Mouse (Mus musculus): ENCODE results near the gene Acot5. TPM values are rescaled to one million over a fixed set of nuclear protein-coding genes. Genes with fewer than 3 reads are reported as not detected.
"Not testable (repeated sequence)": the region's sequence is repeated elsewhere in the genome, so short reads cannot be mapped to it uniquely, and the experiment has no call there.

Acot5 gene
- total and polyA plus RNA-seq, 2 experiments from 2014 or later: not detected

DNA sequence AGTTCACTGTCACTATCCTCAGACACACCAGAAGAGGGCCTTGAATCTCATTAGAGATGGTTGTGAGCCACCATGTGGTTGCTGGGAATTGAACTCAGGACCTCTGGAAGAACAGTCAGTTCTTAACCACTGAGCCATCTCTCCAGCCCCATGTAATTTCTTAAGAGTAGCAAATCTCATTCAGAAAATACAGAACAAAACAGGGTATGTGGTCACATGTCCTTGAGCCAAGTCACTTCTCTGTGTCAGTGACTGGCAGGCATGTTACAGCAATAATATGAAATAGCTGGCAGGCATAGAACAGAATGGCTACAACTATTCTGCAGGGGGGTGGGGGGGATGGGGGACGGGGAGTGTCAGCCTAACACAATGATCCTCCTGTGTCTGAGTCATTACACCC lies 30.9 kb downstream of the Acot5 start:
- Histone ChIP-seq H3K36me3 (replicated peaks; ENCODE audit: control insufficient read depth, insufficient read depth, low read length) (no peaks in the 10 kb centered on the region), H3K4me1 (ENCODE audit: control insufficient read depth, insufficient read depth) (no peaks in the 10 kb centered on the region), H3K4me2 (ENCODE audit: low read depth, low read length) (peak overlapping the region; percentile 79; the same call in 1 of the 2 replicates), H3K27ac (ENCODE audit: low read depth) (no peak overlapping the region), H3K27me3 (ENCODE audit: control insufficient read depth, insufficient read depth, low read length) (no peaks in the 10 kb centered on the region), H3K4me3 (ENCODE audit: low read depth, low read length) (0 out of 2 replicates have a peak overlapping the region, but pooled peaks have one; percentile 57), H3K9ac (replicated peaks; ENCODE audit: low read depth, low read length) (no peak overlapping the region), H3K9me3 (replicated peaks; ENCODE audit: control insufficient read depth, low read length) (no peaks in the 10 kb centered on the region)
- 87% methylated on average over 1 of the region's 1 CpGs for WGBS
- DNase-seq (ENCODE audit: low spot score) (no peak), ATAC-seq (ENCODE audit: insufficient read depth, low read depth) (no peak)
- TF ChIP-seq CTCF (IDR thresholded peaks at IDR 0.05; ENCODE audit: low read depth) (no peak), EP300 (IDR thresholded peaks at IDR 0.05; ENCODE audit: low read depth) (no peak)

DNA sequence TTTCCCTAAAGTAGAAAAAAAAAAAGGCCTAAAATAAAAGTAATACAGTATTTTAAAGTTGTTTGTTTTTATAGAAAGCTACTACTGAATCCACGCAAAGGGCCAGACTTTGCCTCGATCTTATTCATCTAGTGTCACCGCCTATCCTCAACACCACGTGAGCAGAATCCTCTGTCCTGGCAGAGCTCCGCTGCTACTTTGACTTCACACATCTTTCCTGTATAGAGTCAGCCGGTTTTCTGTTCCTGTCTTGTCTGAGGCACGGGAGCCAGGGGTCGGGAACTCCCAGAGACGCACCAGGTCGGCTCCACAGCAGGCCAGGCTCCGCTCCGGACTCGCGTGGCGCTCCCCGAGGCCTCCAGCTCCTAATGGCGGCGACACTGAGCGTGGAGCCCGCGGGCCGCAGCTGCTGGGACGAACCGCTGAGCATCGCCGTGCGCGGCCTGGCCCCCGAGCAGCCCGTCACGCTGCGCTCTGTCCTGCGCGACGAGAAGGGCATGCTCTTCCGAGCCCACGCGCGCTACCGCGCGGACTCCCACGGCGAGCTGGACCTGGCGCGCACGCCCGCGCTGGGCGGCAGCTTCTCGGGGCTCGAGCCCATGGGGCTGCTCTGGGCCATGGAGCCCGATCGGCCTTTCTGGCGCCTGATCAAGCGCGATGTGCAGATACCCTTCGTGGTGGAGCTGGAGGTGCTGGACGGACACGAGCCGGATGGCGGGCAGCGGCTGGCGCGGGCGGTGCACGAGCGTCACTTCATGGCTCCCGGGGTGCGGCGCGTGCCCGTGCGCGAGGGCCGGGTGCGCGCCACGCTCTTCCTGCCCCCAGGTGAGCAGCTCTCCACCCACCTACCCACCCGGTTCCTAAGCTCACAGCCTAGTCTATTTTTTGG lies 31.7 kb downstream of the Acot5 start, which contains the start of gene Acot6:
Acot6 (plus strand) TSS at position 51 of the 889 bp plus-strand sequence.
- not testable (repeated sequence) for H3K27me3 ChIP-seq (ENCODE audit: control insufficient read depth, insufficient read depth, low read length); H3K4me1 ChIP-seq (ENCODE audit: control insufficient read depth, insufficient read depth); H3K36me3 ChIP-seq (replicated peaks; ENCODE audit: control insufficient read depth, insufficient read depth, low read length); H3K9me3 ChIP-seq (replicated peaks; ENCODE audit: control insufficient read depth, low read length)
- Histone ChIP-seq H3K4me2 (ENCODE audit: low read depth, low read length) (peak within 1 kb of the TSS; percentile 79), H3K9ac (replicated peaks; ENCODE audit: low read depth, low read length) (peak within 1 kb of the TSS; percentile 65), H3K4me3 (ENCODE audit: low read depth, low read length) (peak within 1 kb of the TSS; percentile 57), H3K27ac (ENCODE audit: low read depth) (peak within 1 kb of the TSS; percentile 13; the same call in 1 of the 2 replicates)
- peak; percentile 43 for DNase-seq (ENCODE audit: low spot score)
- WGBS: 1% methylated on average over 68 of the region's 80 CpGs
- peak; percentile 74 for ATAC-seq (ENCODE audit: insufficient read depth, low read depth)

DNA sequence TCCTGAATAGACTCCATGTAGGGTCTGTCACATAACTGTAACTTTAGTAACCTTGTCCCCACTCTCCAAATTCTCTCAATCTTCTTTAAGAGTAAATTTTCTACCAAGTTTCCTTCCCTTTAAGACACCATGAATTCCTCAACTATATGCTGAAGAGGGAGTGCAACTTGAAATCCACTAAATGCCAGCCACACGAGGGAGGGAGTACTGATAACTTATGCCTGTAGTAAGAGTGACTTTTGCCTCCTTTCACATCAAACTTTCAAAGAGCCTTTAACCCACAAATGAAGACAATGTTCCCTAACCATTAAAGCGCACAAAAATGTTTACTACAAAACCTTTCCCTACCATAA lies 32.3 kb downstream of the Acot5 start:
- Histone ChIP-seq H3K9me3 (replicated peaks; ENCODE audit: control insufficient read depth, low read length) (no peaks in the 10 kb centered on the region), H3K9ac (replicated peaks; ENCODE audit: low read depth, low read length) (peak overlapping the region; percentile 65), H3K4me2 (ENCODE audit: low read depth, low read length) (peak overlapping the region; percentile 79), H3K27me3 (ENCODE audit: control insufficient read depth, insufficient read depth, low read length) (no peaks in the 10 kb centered on the region), H3K4me3 (ENCODE audit: low read depth, low read length) (peak overlapping the region; percentile 57), H3K4me1 (ENCODE audit: control insufficient read depth, insufficient read depth) (no peaks in the 10 kb centered on the region), H3K27ac (ENCODE audit: low read depth) (no peak overlapping the region), H3K36me3 (replicated peaks; ENCODE audit: control insufficient read depth, insufficient read depth, low read length) (no peaks in the 10 kb centered on the region)
- WGBS: 59% methylated on average over 2 of the region's 2 CpGs
- DNase-seq (ENCODE audit: low spot score): no peak
- ATAC-seq (ENCODE audit: insufficient read depth, low read depth): no peak
- no peak for TF ChIP-seq EP300 (IDR thresholded peaks at IDR 0.05; ENCODE audit: low read depth)
- TF ChIP-seq CTCF (IDR thresholded peaks at IDR 0.05; ENCODE audit: low read depth): no peak

DNA sequence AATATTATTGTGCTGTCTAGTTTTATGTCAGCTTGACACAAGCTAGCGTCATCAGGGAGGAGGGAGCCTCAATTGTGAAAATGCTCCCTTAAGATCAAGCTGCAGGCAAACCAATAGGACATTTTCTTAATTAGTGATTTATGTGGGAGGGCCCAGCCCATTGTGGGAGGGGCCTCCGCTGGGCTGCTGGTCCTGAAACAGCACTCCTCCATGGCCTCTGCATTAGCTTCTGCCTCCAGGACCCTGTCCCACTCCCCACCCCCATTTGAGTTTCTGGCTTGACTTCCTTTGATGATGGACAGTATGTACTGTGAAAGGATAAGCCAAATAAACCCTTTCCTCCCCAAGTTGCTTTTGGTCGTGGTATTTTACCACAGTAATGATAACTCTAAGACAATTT lies 37.9 kb downstream of the Acot5 start:
- no peak overlapping the region for H3K9ac ChIP-seq (replicated peaks; ENCODE audit: low read depth, low read length)
- TF ChIP-seq EP300 (IDR thresholded peaks at IDR 0.05; ENCODE audit: low read depth) (no peak), CTCF (IDR thresholded peaks at IDR 0.05; ENCODE audit: low read depth) (no peak)
- H3K4me2 ChIP-seq (ENCODE audit: low read depth, low read length): no peak overlapping the region
- H3K9me3 ChIP-seq (replicated peaks; ENCODE audit: control insufficient read depth, low read length): no peaks in the 10 kb centered on the region
- H3K27ac ChIP-seq (ENCODE audit: low read depth): no peak overlapping the region
- no peaks in the 10 kb centered on the region for H3K27me3 ChIP-seq (ENCODE audit: control insufficient read depth, insufficient read depth, low read length)
- H3K36me3 ChIP-seq (replicated peaks; ENCODE audit: control insufficient read depth, insufficient read depth, low read length): no peaks in the 10 kb centered on the region
- DNase-seq (ENCODE audit: low spot score): no peak
- no peak overlapping the region for H3K4me3 ChIP-seq (ENCODE audit: low read depth, low read length)
- WGBS: 79% methylated on average over 3 of the region's 3 CpGs
- ATAC-seq (ENCODE audit: insufficient read depth, low read depth): no peak
- H3K4me1 ChIP-seq (ENCODE audit: control insufficient read depth, insufficient read depth): no peaks in the 10 kb centered on the region

DNA sequence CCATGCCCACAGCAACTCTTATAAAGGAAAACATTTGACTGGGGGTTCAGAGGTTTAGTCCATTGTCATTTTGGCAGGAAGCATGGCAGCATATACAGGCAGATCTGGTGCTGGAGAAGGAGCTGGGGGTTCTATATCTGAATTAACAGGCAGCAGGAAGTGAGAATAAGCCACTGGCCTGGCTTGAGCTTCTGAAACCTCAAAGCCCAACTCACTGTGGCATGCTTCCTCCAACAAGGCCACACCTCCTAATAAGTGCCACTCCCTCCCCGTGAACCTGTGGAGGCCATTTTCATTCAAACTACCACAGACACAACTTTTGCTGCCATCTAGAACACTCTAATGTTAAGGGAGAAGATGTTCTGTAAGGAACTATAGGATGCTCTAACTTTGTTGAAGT lies 38.6 kb downstream of the Acot5 start:
- no peak overlapping the region for H3K4me2 ChIP-seq (ENCODE audit: low read depth, low read length)
- WGBS: 47% methylated on average over 1 of the region's 1 CpGs
- no peaks in the 10 kb centered on the region for H3K27me3 ChIP-seq (ENCODE audit: control insufficient read depth, insufficient read depth, low read length)
- DNase-seq (ENCODE audit: low spot score) (no peak), ATAC-seq (ENCODE audit: insufficient read depth, low read depth) (no peak)
- no peaks in the 10 kb centered on the region for H3K36me3 ChIP-seq (replicated peaks; ENCODE audit: control insufficient read depth, insufficient read depth, low read length)
- no peak overlapping the region for H3K27ac ChIP-seq (ENCODE audit: low read depth)
- no peaks in the 10 kb centered on the region for H3K4me1 ChIP-seq (ENCODE audit: control insufficient read depth, insufficient read depth)
- TF ChIP-seq EP300 (IDR thresholded peaks at IDR 0.05; ENCODE audit: low read depth) (no peak), CTCF (IDR thresholded peaks at IDR 0.05; ENCODE audit: low read depth) (no peak)
- H3K9me3 ChIP-seq (replicated peaks; ENCODE audit: control insufficient read depth, low read length): no peaks in the 10 kb centered on the region
- no peak overlapping the region for H3K9ac ChIP-seq (replicated peaks; ENCODE audit: low read depth, low read length)
- no peak overlapping the region for H3K4me3 ChIP-seq (ENCODE audit: low read depth, low read length)

All from heart, postnatal 0 days (tissue).